ENCODE assay signal across 9 mouse cellular contexts in genomic region chr8:121570335-121570734, GRCm38 (mm10). TPM values are rescaled to one million over a fixed set of nuclear protein-coding genes. Genes with fewer than 3 reads are reported as not detected.
DNase-seq lines count a peak whose midpoint lies in the region; ATAC-seq and TF ChIP-seq lines count a peak whose summit lies in the region.
"Had no signal": no experiment of that assay in that cellular context is flagged by ENCODE, and none has a peak within 500 bp of the region (broad histone marks: within the 10 kb centered on the region; RNA-seq: fewer than 3 reads in every experiment).

No protein-coding gene starts in this region.

- H3K27me3 ChIP-seq in liver, embryonic 13.5 days: no peaks in the 10 kb centered on the region
- H3K27me3 ChIP-seq in intestine, embryonic 16.5 days (replicated peaks; ENCODE audit: control insufficient read depth, insufficient read depth, low read length): no peaks in the 10 kb centered on the region

- H3K4me3 ChIP-seq in bone marrow macrophage, adult 2 months (ENCODE audit: insufficient read depth, low read length): peak overlapping the region; percentile 15
- H3K4me3 ChIP-seq in liver, embryonic 13.5 days (replicated peaks): peak overlapping the region; percentile 16
- H3K4me3 ChIP-seq in intestine, embryonic 16.5 days (ENCODE audit: low read length): no peak overlapping the region

- peak overlapping the region; percentile 5; the same call in 1 of the 2 replicates for H3K27ac ChIP-seq in bone marrow macrophage, adult 2 months (ENCODE audit: insufficient read depth, low read depth, low read length)
- peak overlapping the region; percentile 30; the same call in 1 of the 2 replicates for H3K27ac ChIP-seq in liver, embryonic 13.5 days
- H3K27ac ChIP-seq in intestine, embryonic 16.5 days (ENCODE audit: low read length): no peak overlapping the region

- no peak for TF ChIP-seq POLR2A in bone marrow macrophage, adult 2 months (IDR thresholded peaks at IDR 0.05; ENCODE audit: borderline replicate concordance, low read depth, low read length)

- TF ChIP-seq CTCF in bone marrow macrophage, adult 2 months (IDR thresholded peaks at IDR 0.05; ENCODE audit: low read depth, low read length): no peak

- peak; percentile 45 for DNase-seq in ovary, adult 18-20 months (ENCODE audit: low spot score)
- no peak for DNase-seq in ovary, postnatal 14 days (ENCODE audit: low spot score)
- no peak for DNase-seq in liver, embryonic 13.5 days
- peak; percentile 36 to 67 for DNase-seq in natural killer cell, adult 2 months (ENCODE audit: low spot score in 2 of 2)
- DNase-seq in frontal cortex, postnatal 14 days (ENCODE audit: low spot score in 2 of 2): no peak
- DNase-seq: thymus, postnatal 4 days had no signal

- H3K36me3 ChIP-seq in liver, embryonic 13.5 days: peaks cover 8% of the 10 kb centered on the region
- H3K36me3 ChIP-seq in intestine, embryonic 16.5 days (ENCODE audit: control insufficient read depth, insufficient read depth, low read length): peaks cover 4% of the 10 kb centered on the region; the same call in 1 of the 2 replicates

- peaks cover 45% of the 10 kb centered on the region for H3K4me1 ChIP-seq in bone marrow macrophage, adult 2 months (ENCODE audit: control insufficient read depth, insufficient read depth, low read length)
- peaks cover 68% of the 10 kb centered on the region for H3K4me1 ChIP-seq in liver, embryonic 13.5 days (replicated peaks)
- H3K4me1 ChIP-seq in intestine, embryonic 16.5 days (ENCODE audit: control insufficient read depth, insufficient read depth, low read length): peaks cover 13% of the 10 kb centered on the region

- peak; percentile 34; the same call in 1 of the 2 replicates for ATAC-seq in liver, embryonic 13.5 days (ENCODE audit: low read depth)
- ATAC-seq in intestine, embryonic 16.5 days: no peak

- H3K4me2 ChIP-seq in liver, embryonic 13.5 days: peak overlapping the region; percentile 36
- no peak overlapping the region for H3K4me2 ChIP-seq in intestine, embryonic 16.5 days (ENCODE audit: low read depth, low read length)

- 42% methylated on average over 21 of the region's 21 CpGs for WGBS in liver, embryonic 13.5 days (ENCODE audit: insufficient replicate concordance)
- WGBS in intestine, embryonic 16.5 days: 80% methylated on average over 21 of the region's 21 CpGs

- H3K9me3 ChIP-seq in liver, embryonic 13.5 days (replicated peaks): no peaks in the 10 kb centered on the region
- H3K9me3 ChIP-seq in intestine, embryonic 16.5 days (ENCODE audit: control insufficient read depth, low read length): no peaks in the 10 kb centered on the region

- H3K9ac ChIP-seq in liver, embryonic 13.5 days: no peak overlapping the region
- no peak overlapping the region for H3K9ac ChIP-seq in intestine, embryonic 16.5 days (ENCODE audit: low read depth, low read length)

RNA-seq across cellular contexts. Expression of gene Fbxo31, which starts 8.3 kb away (rescaled TPM):
- 10.0 and 10.6 TPM in 2 replicates for polyA plus RNA-seq in bone marrow macrophage, adult 2 months (2012; ENCODE audit: insufficient read depth, insufficient read length, missing spikeins)
- polyA plus RNA-seq in liver, embryonic 13.5 days (2015; fragmentation: Nextera tagmentation; extraction: Ambion mirVana): 10.4 and 11.3 TPM in 2 replicates
- polyA plus RNA-seq in intestine, embryonic 16.5 days (2015; fragmentation: Nextera tagmentation; extraction: Ambion mirVana): 8.6 and 10.6 TPM in 2 replicates

RNA-seq across cellular contexts. Expression of gene Map1lc3b, which starts 19.8 kb away (rescaled TPM):
- polyA plus RNA-seq in bone marrow macrophage, adult 2 months (2012; ENCODE audit: insufficient read depth, insufficient read length, missing spikeins): 179 and 195 TPM in 2 replicates
- polyA plus RNA-seq in liver, embryonic 13.5 days (2015; fragmentation: Nextera tagmentation; extraction: Ambion mirVana): 135 and 144 TPM in 2 replicates
- 190 and 192 TPM in 2 replicates for polyA plus RNA-seq in intestine, embryonic 16.5 days (2015; fragmentation: Nextera tagmentation; extraction: Ambion mirVana)

RNA-seq across cellular contexts. Expression of gene 1700018B08Rik, which starts 26.2 kb away (rescaled TPM):
- polyA plus RNA-seq in bone marrow macrophage, adult 2 months (2012; ENCODE audit: insufficient read depth, insufficient read length, missing spikeins): not detected in 2 replicates
- not detected in 2 replicates for polyA plus RNA-seq in liver, embryonic 13.5 days (2015; fragmentation: Nextera tagmentation; extraction: Ambion mirVana)
- polyA plus RNA-seq in intestine, embryonic 16.5 days (2015; fragmentation: Nextera tagmentation; extraction: Ambion mirVana): not detected in 2 replicates
- polyA plus RNA-seq: brain, embryonic 14.5 days had no signal

Comparison
In these comparisons a context has a peak if more than half of its experiments do, and no peak if none do; other contexts are left out.
1. DNase-seq: peak in ovary, adult 18-20 months (single experiment) and natural killer cell, adult 2 months (2 of 2); none in ovary, postnatal 14 days (single experiment), liver, embryonic 13.5 days (single experiment) and frontal cortex, postnatal 14 days (0 of 2).